Mouse (Mus musculus) heart, postnatal 0 days (tissue): ENCODE measurements around the gene Gm28043.

ENCODE experiments used
- CTCF ChIP-seq: IDR thresholded peaks from 2 replicates; pipeline ENCODE4 v1.5.1; 2016; ENCODE audit warnings: antibody characterized with exemption, control low read depth, low read depth
- EP300 ChIP-seq: IDR thresholded peaks from 2 replicates; pipeline ENCODE4 v1.6.1; 2016; ENCODE audit warnings: antibody characterized with exemption, low read depth

DNA sequence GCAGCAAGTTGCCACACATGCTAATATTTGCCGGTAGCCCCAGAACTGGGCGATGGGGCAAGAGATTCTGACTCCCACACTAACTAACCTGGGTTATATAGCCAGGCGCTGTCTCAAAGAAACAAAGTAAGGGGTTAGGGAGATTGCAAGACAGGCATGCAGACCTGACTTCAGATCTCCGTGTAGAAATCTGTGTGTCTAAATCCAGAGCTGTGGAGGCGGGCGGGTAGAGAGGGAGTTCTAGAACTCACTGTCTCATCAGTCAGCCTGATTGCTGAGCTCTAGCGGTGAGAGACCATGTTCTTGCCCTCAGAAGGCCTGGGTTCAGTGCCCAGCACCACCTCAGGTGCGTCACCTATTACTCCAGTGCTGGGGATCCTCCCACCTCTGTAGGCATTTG is 8.8 kb downstream of the Gm28043 start:
- TF ChIP-seq CTCF (no peak), EP300 (no peak)
